Mouse (Mus musculus) MEL (cell line): Measurements from ENCODE around the gene Ube2q2. TPM values are rescaled to one million over a fixed set of nuclear protein-coding genes. Genes with fewer than 3 reads are reported as not detected.

Experiments
- DNase-seq: peaks from one replicate; pipeline ENCODE4 v3.0.0; 2011; ENCODE audit warnings: low read depth, low spot score
- H3K27ac ChIP-seq: 2 replicates; pipeline ENCODE4 v1.5.1; 2012; ENCODE audit warnings: low read depth, mild to moderate bottlenecking, control low read depth, low read length, moderate library complexity; ENCODE audit not compliant: control insufficient read depth
- H3K27me3 ChIP-seq, 2 experiments: fragments of 150-350 bp in 1 of 2; sonication (generic) in 1 of 2; 2 replicates each; pipeline ENCODE4 v1.6.1; 2012; ENCODE audit warnings: low read length in 2 of 2, mild to moderate bottlenecking in 2 of 2, improper control_type of control experiment in 1 of 2, moderate library complexity in 1 of 2; ENCODE audit not compliant: insufficient read depth in 2 of 2, control insufficient read depth in 1 of 2
- H3K36me3 ChIP-seq, 2 experiments: 2 replicates each; pipeline ENCODE4 v1.6.1; 2012 to 2014; ENCODE audit warnings: low read length in 2 of 2, improper control_type of control experiment in 1 of 2, inconsistent platforms in 1 of 2, mild to moderate bottlenecking in 1 of 2; ENCODE audit not compliant: insufficient read depth in 2 of 2, control insufficient read depth in 1 of 2
- H3K4me1 ChIP-seq, 2 experiments: fragments of 150-350 bp in 1 of 2; sonication (generic) in 1 of 2; 2 replicates each; pipeline ENCODE4 v1.6.1; 2012; ENCODE audit warnings: low read length in 2 of 2, improper control_type of control experiment in 1 of 2, mild to moderate bottlenecking in 1 of 2; ENCODE audit not compliant: insufficient read depth in 2 of 2, control insufficient read depth in 1 of 2
- H3K4me3 ChIP-seq, 2 experiments: fragments of 150-350 bp in 1 of 2; sonication (generic) in 1 of 2; 2 replicates each; pipeline ENCODE4 v1.5.1; 2012; ENCODE audit warnings: low read depth in 2 of 2, low read length in 2 of 2, mild to moderate bottlenecking in 2 of 2, moderate library complexity in 2 of 2, control low read depth in 1 of 2, improper control_type of control experiment in 1 of 2; ENCODE audit not compliant: control insufficient read depth in 1 of 2, insufficient read depth in 1 of 2
- H3K79me2 ChIP-seq: 2 replicates; pipeline ENCODE4 v1.6.1; 2012; ENCODE audit warnings: mild to moderate bottlenecking, low read length, moderate library complexity; ENCODE audit not compliant: control insufficient read depth, poor library complexity, insufficient read depth
- H3K9ac ChIP-seq: 2 replicates; pipeline ENCODE4 v1.6.1; 2012; ENCODE audit warnings: low read depth, mild to moderate bottlenecking, control low read depth, low read length, moderate library complexity; ENCODE audit not compliant: control insufficient read depth, poor library complexity, severe bottlenecking
- H3K9me3 ChIP-seq: fragments of 150-350 bp; sonication (generic); replicated peaks from 2 replicates; pipeline ENCODE4 v1.6.1; 2012; ENCODE audit warnings: mild to moderate bottlenecking, low read length, improper control_type of control experiment, moderate library complexity; ENCODE audit not compliant: insufficient read depth
- BHLHE40 ChIP-seq: IDR thresholded peaks from 2 replicates; pipeline ENCODE4 v1.6.1; 2012; ENCODE audit warnings: low read depth, mild to moderate bottlenecking, inconsistent platforms, low read length, improper control_type of control experiment, borderline replicate concordance
- E2F4 ChIP-seq: IDR thresholded peaks from 2 replicates; pipeline ENCODE4 v1.6.1; 2011; ENCODE audit warnings: low read depth, low read length, improper control_type of control experiment, borderline replicate concordance
- ETS1 ChIP-seq: IDR thresholded peaks from 2 replicates; pipeline ENCODE4 v1.6.1; 2012; ENCODE audit warnings: low read depth, mild to moderate bottlenecking, inconsistent platforms, low read length, improper control_type of control experiment, moderate library complexity
- GATA1 ChIP-seq: IDR thresholded peaks from 2 replicates; pipeline ENCODE4 v1.6.1; 2011; ENCODE audit warnings: low read depth, low read length, improper control_type of control experiment
- HCFC1 ChIP-seq: IDR thresholded peaks from 2 replicates; pipeline ENCODE4 v1.6.1; 2012; ENCODE audit warnings: low read depth, mild to moderate bottlenecking, inconsistent platforms, low read length, improper control_type of control experiment, moderate library complexity
- MAFK ChIP-seq: IDR thresholded peaks from 2 replicates; pipeline ENCODE4 v1.6.1; 2011; ENCODE audit warnings: low read depth, mild to moderate bottlenecking, low read length, improper control_type of control experiment, borderline replicate concordance
- MAX ChIP-seq: IDR thresholded peaks from 2 replicates; pipeline ENCODE4 v1.6.1; 2011; ENCODE audit warnings: low read length, improper control_type of control experiment
- MEF2A ChIP-seq: IDR thresholded peaks from 2 replicates; pipeline ENCODE4 v1.6.1; 2014; ENCODE audit warnings: low read depth, mild to moderate bottlenecking, inconsistent platforms, low read length, improper control_type of control experiment; ENCODE audit not compliant: poor library complexity, insufficient replicate concordance, severe bottlenecking; ENCODE audit errors: extremely low read depth
- MYC ChIP-seq: IDR thresholded peaks from 2 replicates; pipeline ENCODE4 v1.6.1; 2011; ENCODE audit warnings: low read depth, mild to moderate bottlenecking, low read length, improper control_type of control experiment, moderate library complexity
- NRF1 ChIP-seq: IDR thresholded peaks from 2 replicates; pipeline ENCODE4 v1.6.1; 2014; ENCODE audit warnings: low read depth, mild to moderate bottlenecking, inconsistent platforms, low read length, improper control_type of control experiment, moderate library complexity; ENCODE audit not compliant: poor library complexity, insufficient read depth, severe bottlenecking
- RAD21 ChIP-seq: IDR thresholded peaks from 2 replicates; pipeline ENCODE4 v1.6.1; 2011; ENCODE audit warnings: mild to moderate bottlenecking, low read depth, low read length, improper control_type of control experiment
- SMC3 ChIP-seq: IDR thresholded peaks from 2 replicates; pipeline ENCODE4 v1.6.1; 2011; ENCODE audit warnings: low read depth, low read length, improper control_type of control experiment
- TCF12 ChIP-seq: IDR thresholded peaks from 2 replicates; pipeline ENCODE4 v1.6.1; 2014; ENCODE audit warnings: low read depth, mild to moderate bottlenecking, inconsistent platforms, low read length, improper control_type of control experiment, moderate library complexity
- UBTF ChIP-seq: IDR thresholded peaks from 2 replicates; pipeline ENCODE4 v1.6.1; 2012; ENCODE audit warnings: low read depth, mild to moderate bottlenecking, inconsistent platforms, low read length, improper control_type of control experiment, moderate library complexity, borderline replicate concordance; ENCODE audit not compliant: insufficient read depth
- USF2 ChIP-seq, 2 experiments: IDR thresholded peaks; 2 replicates each; pipeline ENCODE4 v1.6.1; 2011 to 2012; ENCODE audit warnings: improper control_type of control experiment in 2 of 2, low read length in 2 of 2, borderline replicate concordance in 1 of 2, inconsistent platforms in 1 of 2, low read depth in 1 of 2, mild to moderate bottlenecking in 1 of 2; ENCODE audit not compliant: insufficient read depth in 1 of 2
- polyA plus RNA-seq, 2 experiments: library from polyadenylated mRNA; stranded (reverse) in 1 of 2; unstranded in 1 of 2; fragments of >175 nt in 1 of 2; fragments of >200 nt in 1 of 2; gene quantifications; 2 replicates each; pipeline versions ENCODE4 v1.2.1 to v1.2.4; 2012; ENCODE audit warnings: low replicate concordance in 2 of 2, low read depth in 1 of 2; ENCODE audit not compliant: insufficient read length in 2 of 2, insufficient read depth in 1 of 2, missing spikeins in 1 of 2
- total RNA-seq: library from RNA; depleted of rRNA; stranded (reverse); fragments of 300-350 nt; gene quantifications from 2 replicates; pipeline ENCODE4 v1.2.3, GENCODE M21; 2012; rRNA removed

The Ube2q2 gene
- total and polyA plus RNA-seq, 3 experiments, result 21.7 to 23.6 TPM; not detected in 1

DNA sequence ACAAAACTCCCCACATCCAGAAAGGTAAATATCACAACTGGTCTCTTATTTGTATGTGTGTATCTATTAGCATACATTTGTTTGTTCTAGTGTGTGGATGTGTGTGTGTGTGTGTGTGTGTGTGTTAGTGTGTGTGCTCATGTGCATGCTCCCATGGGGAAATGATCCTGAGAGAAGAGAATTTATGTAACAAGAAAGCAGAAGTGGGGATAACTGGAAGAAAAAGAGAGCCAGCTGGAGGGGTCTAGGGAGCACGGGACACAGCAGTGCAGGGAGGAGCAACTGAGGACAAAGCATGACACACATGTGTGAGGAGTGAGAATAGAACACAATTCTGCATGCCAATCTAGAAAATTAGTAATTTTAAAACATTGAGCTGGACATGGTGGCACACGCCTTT, 108.5 kb downstream of the Ube2q2 start:
- TF ChIP-seq NRF1 (no peak), MAX (no peak), RAD21 (no peak), MEF2A (no peak), HCFC1 (no peak), MAFK (no peak), GATA1 (no peak), SMC3 (no peak), MYC (no peak), E2F4 (no peak), USF2 (IDR thresholded peaks at IDR 0.05; ENCODE audit: borderline replicate concordance in 1 of 2, insufficient read depth in 1 of 2, low read depth in 1 of 2, low read length in 2 of 2) (no peak), ETS1 (no peak), TCF12 (no peak), BHLHE40 (no peak), UBTF (no peak)
- Histone ChIP-seq H3K4me3 (no peak overlapping the region), H3K9me3 (no peaks in the 10 kb centered on the region), H3K27ac (no peak overlapping the region), H3K27me3 (peaks cover 10 to 13% of the 10 kb centered on the region in 2 experiments), H3K79me2 (no peaks in the 10 kb centered on the region), H3K9ac (no peak overlapping the region), H3K36me3 (no peaks in the 10 kb centered on the region), H3K4me1 (no peaks in the 10 kb centered on the region)
- DNase-seq, result no peak

Other genes with a start within 250 kb of the Ube2q2 start
- gene Hykk, start 231.6 kb upstream of the Ube2q2 start, total RNA-seq, result not detected in 2 replicates
- not detected for gene Hykk, start 231.6 kb upstream of the Ube2q2 start, polyA plus RNA-seq
- gene Psma4, start 198.1 kb upstream of the Ube2q2 start, total RNA-seq, result 319 and 353 TPM in 2 replicates
- 100 to 1,000 TPM; 310 to 764 TPM for gene Psma4, start 198.1 kb upstream of the Ube2q2 start, polyA plus RNA-seq
- not detected in 2 replicates for gene AY074887, start 197.9 kb upstream of the Ube2q2 start, total RNA-seq
- under 1 TPM in 1 of 2 experiments, not detected in 1; 0.32 TPM for gene AY074887, start 197.9 kb upstream of the Ube2q2 start, polyA plus RNA-seq
- not detected in 2 replicates for gene Chrna5, start 168.0 kb upstream of the Ube2q2 start, total RNA-seq
- not detected for gene Chrna5, start 168.0 kb upstream of the Ube2q2 start, polyA plus RNA-seq
- gene Chrna3, start 122.3 kb upstream of the Ube2q2 start, total RNA-seq, result not detected in 2 replicates
- not detected for gene Chrna3, start 122.3 kb upstream of the Ube2q2 start, polyA plus RNA-seq
- not detected in 2 replicates for gene Chrnb4, start 100.1 kb upstream of the Ube2q2 start, total RNA-seq
- under 1 TPM in 1 of 2 experiments, not detected in 1; 0.01 TPM for gene Chrnb4, start 100.1 kb upstream of the Ube2q2 start, polyA plus RNA-seq
- gene Fbxo22, start 60.1 kb downstream of the Ube2q2 start, total RNA-seq, result 28.2 and 28.4 TPM in 2 replicates
- 10 to 100 TPM in 1 of 2 experiments, not detected in 1; 25.7 TPM for gene Fbxo22, start 60.1 kb downstream of the Ube2q2 start, polyA plus RNA-seq
- gene Nrg4, start 178.0 kb downstream of the Ube2q2 start, total RNA-seq, result 0.08 TPM in 1 of 2 replicates, not detected in the other
- gene Nrg4, start 178.0 kb downstream of the Ube2q2 start, polyA plus RNA-seq, result under 1 TPM in 1 of 2 experiments, not detected in 1; 0.67 TPM
- not detected in 2 replicates for gene Tmem266, start 178.1 kb downstream of the Ube2q2 start, total RNA-seq
- not detected for gene Tmem266, start 178.1 kb downstream of the Ube2q2 start, polyA plus RNA-seq